Comparison of ENCODE assay signal across 8 mouse cellular contexts in the genomic region with DNA sequence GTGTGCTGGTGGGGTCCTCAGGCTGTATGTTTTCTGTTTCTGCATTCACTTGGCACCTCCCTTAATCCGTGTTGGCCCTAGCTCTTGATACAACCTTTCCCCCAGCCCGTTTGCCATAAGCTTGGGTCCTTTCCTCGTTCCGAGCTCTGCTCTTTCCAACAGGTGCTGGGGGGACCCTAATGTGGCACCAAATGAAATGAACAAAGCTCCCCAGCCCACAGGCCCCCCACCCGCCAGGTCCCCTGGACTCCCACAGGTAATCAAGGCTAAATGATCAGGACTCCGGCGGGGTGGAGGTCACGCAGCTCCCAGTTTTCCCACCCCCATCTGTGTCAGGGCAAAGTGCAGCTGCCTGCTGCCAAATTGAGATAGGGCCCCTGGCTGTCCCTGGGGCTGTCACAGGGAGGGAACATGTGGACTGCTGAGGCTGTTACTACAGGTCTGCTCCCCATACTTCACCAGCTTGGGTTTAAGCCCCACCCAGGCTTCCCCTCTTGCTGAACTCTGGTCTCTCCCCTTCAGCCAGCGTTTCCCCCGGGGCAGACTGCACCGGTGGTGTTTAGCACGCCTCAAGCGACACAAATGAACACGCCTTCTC. TPM values are rescaled to one million over a fixed set of nuclear protein-coding genes. Genes with fewer than 3 reads are reported as not detected.
DNase-seq lines count a peak whose midpoint lies in the region; ATAC-seq and TF ChIP-seq lines count a peak whose summit lies in the region.

No protein-coding gene starts in this region.

- H3K4me2 ChIP-seq in kidney, embryonic 15.5 days: peak overlapping the region; percentile 96
- peak overlapping the region; percentile 96 for H3K4me2 ChIP-seq in midbrain, embryonic 11.5 days

- H3K9ac ChIP-seq in kidney, embryonic 15.5 days: peak overlapping the region; percentile 98
- H3K9ac ChIP-seq in midbrain, embryonic 11.5 days (ENCODE audit: low read length): peak overlapping the region; percentile 95

- H3K4me3 ChIP-seq in heart, embryonic 10.5 days: peak overlapping the region; percentile 99
- H3K4me3 ChIP-seq in kidney, embryonic 15.5 days (replicated peaks): peak overlapping the region; percentile 97
- peak overlapping the region; percentile 99 for H3K4me3 ChIP-seq in midbrain, embryonic 11.5 days (ENCODE audit: low read depth, low read length)
- H3K4me3 ChIP-seq in thymus, adult 2 months (ENCODE audit: control insufficient read depth, insufficient read depth, low read length): peak overlapping the region; percentile 97

- peaks cover 51% of the 10 kb centered on the region for H3K36me3 ChIP-seq in heart, embryonic 10.5 days
- H3K36me3 ChIP-seq in kidney, embryonic 15.5 days: peaks cover 45% of the 10 kb centered on the region
- peaks cover 29% of the 10 kb centered on the region for H3K36me3 ChIP-seq in midbrain, embryonic 11.5 days (ENCODE audit: control insufficient read depth, insufficient read depth, low read length)
- H3K36me3 ChIP-seq in thymus, adult 2 months (ENCODE audit: control insufficient read depth, insufficient read depth, low read length): peaks cover 30% of the 10 kb centered on the region

- 0 out of 2 replicates have a peak, but pooled peaks have one; percentile 22 for TF ChIP-seq CTCF in thymus, adult 2 months (IDR thresholded peaks at IDR 0.05; ENCODE audit: borderline replicate concordance, control insufficient read depth, extremely low read depth, insufficient read depth, low read length, poor library complexity)

- WGBS in heart, embryonic 10.5 days: 7% methylated on average over 14 of the region's 14 CpGs
- WGBS in kidney, embryonic 15.5 days: 2% methylated on average over 14 of the region's 14 CpGs
- 20% methylated on average over 14 of the region's 14 CpGs for WGBS in midbrain, embryonic 11.5 days
- WGBS in thymus, adult 2 months: 2% methylated on average over 14 of the region's 14 CpGs

- peak overlapping the region; percentile 98 for H3K27ac ChIP-seq in heart, embryonic 10.5 days
- peak overlapping the region; percentile 96 for H3K27ac ChIP-seq in kidney, embryonic 15.5 days
- no peak overlapping the region; the same call in 1 of the 2 replicates for H3K27ac ChIP-seq in midbrain, embryonic 11.5 days (ENCODE audit: low read depth, low read length)
- no peak overlapping the region; the same call in 1 of the 2 replicates for H3K27ac ChIP-seq in thymus, adult 2 months (ENCODE audit: control insufficient read depth, insufficient read depth, low read length)

- DNase-seq in gastrocnemius, postnatal 25 days: peak; percentile 41
- no peak for DNase-seq in gastrocnemius, postnatal 36 days
- DNase-seq in c-Kit-negative CD71-positive TER-119-positive erythroid progenitor cells, embryonic 14.5 days (ENCODE audit: low read depth, low spot score): peak; percentile 39
- DNase-seq in heart, embryonic 10.5 days (ENCODE audit: low spot score): peak; percentile 86
- DNase-seq in midbrain, embryonic 11.5 days (ENCODE audit: low spot score, missing footprints): peak; percentile 85
- DNase-seq in thymus, adult 2 months: peak; percentile 31

- peaks cover 18% of the 10 kb centered on the region for H3K4me1 ChIP-seq in heart, embryonic 10.5 days
- peaks cover 33% of the 10 kb centered on the region for H3K4me1 ChIP-seq in kidney, embryonic 15.5 days
- peaks cover 15% of the 10 kb centered on the region for H3K4me1 ChIP-seq in midbrain, embryonic 11.5 days (ENCODE audit: control insufficient read depth, insufficient read depth, low read length)
- peaks cover 16% of the 10 kb centered on the region for H3K4me1 ChIP-seq in thymus, adult 2 months (replicated peaks; ENCODE audit: control insufficient read depth, insufficient read depth, low read length)

- TF ChIP-seq POLR2A in thymus, adult 2 months (IDR thresholded peaks at IDR 0.05; ENCODE audit: control insufficient read depth, extremely low read depth, insufficient read depth, low read length, poor library complexity): no peak

- intact Hi-C loops in gastrocnemius, postnatal 36 days (cut with DNase I): no loop called here

- no peaks in the 10 kb centered on the region for H3K9me3 ChIP-seq in heart, embryonic 10.5 days
- no peaks in the 10 kb centered on the region for H3K9me3 ChIP-seq in kidney, embryonic 15.5 days (replicated peaks)
- no peaks in the 10 kb centered on the region for H3K9me3 ChIP-seq in midbrain, embryonic 11.5 days (ENCODE audit: control insufficient read depth, low read length)

- H3K27me3 ChIP-seq in heart, embryonic 10.5 days (ENCODE audit: insufficient read depth, poor library complexity, severe bottlenecking): no peaks in the 10 kb centered on the region
- H3K27me3 ChIP-seq in kidney, embryonic 15.5 days: no peaks in the 10 kb centered on the region
- no peaks in the 10 kb centered on the region for H3K27me3 ChIP-seq in midbrain, embryonic 11.5 days (ENCODE audit: control insufficient read depth, insufficient read depth, low read length)
- H3K27me3 ChIP-seq in thymus, adult 2 months (ENCODE audit: control insufficient read depth, insufficient read depth, low read length): no peaks in the 10 kb centered on the region

- 0 out of 2 replicates have a peak, but pooled peaks have one; percentile 1 for ATAC-seq in kidney, embryonic 15.5 days (replicated peaks; ENCODE audit: low FRiP score)
- ATAC-seq in midbrain, embryonic 11.5 days (ENCODE audit: low FRiP score): no peak
- no peak for ATAC-seq in inflammation-experienced regulatory T-cells, adult 6 months

RNA-seq across cellular contexts. Expression of gene Eif4g1, which starts 5.7 kb away (rescaled TPM):
- 100 to 1,000 TPM; 356 to 390 TPM for total RNA-seq in gastrocnemius, postnatal 25 days (2021)
- 100 to 1,000 TPM; 395 to 402 TPM for total RNA-seq in gastrocnemius, postnatal 36 days (2021)
- 188 and 226 TPM in 2 replicates for polyA plus RNA-seq in heart, embryonic 10.5 days (2016; fragmentation: Nextera tagmentation; extraction: Ambion mirVana)
- 187 and 208 TPM in 2 replicates for polyA plus RNA-seq in kidney, embryonic 15.5 days (2015; fragmentation: Nextera tagmentation; extraction: Ambion mirVana)
- polyA plus RNA-seq in midbrain, embryonic 11.5 days (2014; fragmentation: Nextera tagmentation; extraction: Ambion mirVana): 132 and 142 TPM in 2 replicates
- 618 and 639 TPM in 2 replicates for polyA plus RNA-seq in thymus, adult 2 months (2012; rRNA removed)
- 10 to 100 TPM; 48.9 to 68.0 (median 51.3) TPM for polyA plus RNA-seq in inflammation-experienced regulatory T-cells, adult 6 months (2017; shearing (Covaris generic))

RNA-seq across cellular contexts. Expression of gene Fam131a, which starts 19.2 kb away (rescaled TPM):
- 10 to 100 TPM; 31.5 to 57.0 TPM for total RNA-seq in gastrocnemius, postnatal 25 days (2021)
- total RNA-seq in gastrocnemius, postnatal 36 days (2021): 10 to 100 TPM; 50.1 to 79.3 TPM
- polyA plus RNA-seq in heart, embryonic 10.5 days (2016; fragmentation: Nextera tagmentation; extraction: Ambion mirVana): 2.5 TPM in 2 replicates
- 6.4 and 6.7 TPM in 2 replicates for polyA plus RNA-seq in kidney, embryonic 15.5 days (2015; fragmentation: Nextera tagmentation; extraction: Ambion mirVana)
- 8.8 and 12.5 TPM in 2 replicates for polyA plus RNA-seq in midbrain, embryonic 11.5 days (2014; fragmentation: Nextera tagmentation; extraction: Ambion mirVana)
- polyA plus RNA-seq in thymus, adult 2 months (2012; rRNA removed): 6.9 and 8.9 TPM in 2 replicates
- polyA plus RNA-seq in inflammation-experienced regulatory T-cells, adult 6 months (2017; shearing (Covaris generic)): under 1 TPM; 0.30 to 0.78 (median 0.59) TPM

RNA-seq across cellular contexts. Expression of gene Psmd2, which starts 22.4 kb away (rescaled TPM):
- total RNA-seq in gastrocnemius, postnatal 25 days (2021): 100 to 1,000 TPM; 177 to 187 TPM
- 100 to 1,000 TPM; 189 to 197 TPM for total RNA-seq in gastrocnemius, postnatal 36 days (2021)
- polyA plus RNA-seq in heart, embryonic 10.5 days (2016; fragmentation: Nextera tagmentation; extraction: Ambion mirVana): 385 and 393 TPM in 2 replicates
- 330 and 353 TPM in 2 replicates for polyA plus RNA-seq in kidney, embryonic 15.5 days (2015; fragmentation: Nextera tagmentation; extraction: Ambion mirVana)
- 474 and 502 TPM in 2 replicates for polyA plus RNA-seq in midbrain, embryonic 11.5 days (2014; fragmentation: Nextera tagmentation; extraction: Ambion mirVana)
- polyA plus RNA-seq in thymus, adult 2 months (2012; rRNA removed): 101 and 104 TPM in 2 replicates
- polyA plus RNA-seq in inflammation-experienced regulatory T-cells, adult 6 months (2017; shearing (Covaris generic)): 100 to 1,000 TPM; 135 to 198 (median 183) TPM

RNA-seq across cellular contexts. Expression of gene Polr2h, which starts 43.7 kb away (rescaled TPM):
- 1 to 10 TPM; 8.2 to 8.3 TPM for total RNA-seq in gastrocnemius, postnatal 25 days (2021)
- 1 to 10 TPM; 7.7 to 9.3 TPM for total RNA-seq in gastrocnemius, postnatal 36 days (2021)
- 68.8 and 103 TPM in 2 replicates for polyA plus RNA-seq in heart, embryonic 10.5 days (2016; fragmentation: Nextera tagmentation; extraction: Ambion mirVana)
- polyA plus RNA-seq in kidney, embryonic 15.5 days (2015; fragmentation: Nextera tagmentation; extraction: Ambion mirVana): 116 and 120 TPM in 2 replicates
- 104 and 119 TPM in 2 replicates for polyA plus RNA-seq in midbrain, embryonic 11.5 days (2014; fragmentation: Nextera tagmentation; extraction: Ambion mirVana)
- polyA plus RNA-seq in thymus, adult 2 months (2012; rRNA removed): 24.7 and 32.9 TPM in 2 replicates
- 10 to 100 TPM; 63.1 to 71.1 (median 64.1) TPM for polyA plus RNA-seq in inflammation-experienced regulatory T-cells, adult 6 months (2017; shearing (Covaris generic))

RNA-seq across cellular contexts. Expression of gene Clcn2, which starts 43.7 kb away (rescaled TPM):
- 1 to 10 TPM; 2.0 to 3.2 TPM for total RNA-seq in gastrocnemius, postnatal 25 days (2021)
- 1 to 10 TPM in 1 of 2 experiments, under 1 TPM in 1; 0.99 to 1.0 TPM for total RNA-seq in gastrocnemius, postnatal 36 days (2021)
- 4.7 and 10.3 TPM in 2 replicates for polyA plus RNA-seq in heart, embryonic 10.5 days (2016; fragmentation: Nextera tagmentation; extraction: Ambion mirVana)
- polyA plus RNA-seq in kidney, embryonic 15.5 days (2015; fragmentation: Nextera tagmentation; extraction: Ambion mirVana): 16.3 and 20.1 TPM in 2 replicates
- 15.1 and 16.0 TPM in 2 replicates for polyA plus RNA-seq in midbrain, embryonic 11.5 days (2014; fragmentation: Nextera tagmentation; extraction: Ambion mirVana)
- polyA plus RNA-seq in thymus, adult 2 months (2012; rRNA removed): 40.5 and 42.1 TPM in 2 replicates
- polyA plus RNA-seq in inflammation-experienced regulatory T-cells, adult 6 months (2017; shearing (Covaris generic)): 1 to 10 TPM in 1 of 3 experiments, under 1 TPM in 2; 0.48 to 1.2 (median 0.79) TPM

Comparison
In these comparisons a context has a peak if more than half of its experiments do, and no peak if none do; other contexts are left out.
1. DNase-seq: peak in gastrocnemius, postnatal 25 days (single experiment), c-Kit-negative CD71-positive TER-119-positive erythroid progenitor cells, embryonic 14.5 days (single experiment), heart, embryonic 10.5 days (single experiment), midbrain, embryonic 11.5 days (single experiment) and thymus, adult 2 months (single experiment); none in gastrocnemius, postnatal 36 days (0 of 2).
2. H3K27ac ChIP-seq: peak in heart, embryonic 10.5 days (single experiment) and kidney, embryonic 15.5 days (single experiment); none in midbrain, embryonic 11.5 days (single experiment) and thymus, adult 2 months (single experiment).
3. Peak in every context shown above with its lines, with median percentiles within 50 percentile points of each other: H3K4me3 ChIP-seq.